Mouse (Mus musculus) liver, postnatal 0 days (tissue): ENCODE measurements around the gene Strip2. TPM values are rescaled to one million over a fixed set of nuclear protein-coding genes. Genes with fewer than 3 reads are reported as not detected.
A peak's percentile ranks its signal among the peaks of the same experiment; 100 is the strongest.

ENCODE experiments used
- ATAC-seq: fragments of 200-750 bp; cut with Nextera tagmentation; 2 replicates; pipeline ENCODE4 v1.8.0; 2017; ENCODE audit warnings: mild to moderate bottlenecking, moderate library complexity
- DNase-seq: peaks from one replicate; pipeline ENCODE4 v3.0.0-alpha.2; 2016
- H3K27ac ChIP-seq: fragments of 300-500 bp; sonication (generic); 2 replicates; pipeline ENCODE4 v1.5.1; 2014; ENCODE audit warnings: antibody characterized with exemption, moderate library complexity, mild to moderate bottlenecking, low read depth
- H3K27me3 ChIP-seq: fragments of 300-500 bp; sonication (generic); 2 replicates; pipeline ENCODE4 v1.6.1; 2014; ENCODE audit warnings: low read length, control low read depth, mixed read lengths; ENCODE audit not compliant: insufficient read depth
- H3K36me3 ChIP-seq: fragments of 300-500 bp; sonication (generic); replicated peaks from 2 replicates; pipeline ENCODE4 v1.6.1; 2014; ENCODE audit warnings: mild to moderate bottlenecking, control low read depth, low read length, moderate library complexity, mixed read lengths; ENCODE audit not compliant: insufficient read depth
- H3K4me1 ChIP-seq: fragments of 300-500 bp; sonication (generic); 2 replicates; pipeline ENCODE4 v1.6.1; 2014; ENCODE audit warnings: antibody characterized with exemption, mild to moderate bottlenecking, control low read depth; ENCODE audit not compliant: insufficient read depth
- H3K4me2 ChIP-seq: fragments of 300-500 bp; sonication (generic); 2 replicates; pipeline ENCODE4 v1.6.1; 2014; ENCODE audit warnings: low read depth, mild to moderate bottlenecking, low read length, moderate library complexity, mixed read lengths
- H3K4me3 ChIP-seq: fragments of 300-500 bp; sonication (generic); 2 replicates; pipeline ENCODE4 v1.5.1; 2014; ENCODE audit warnings: low read depth, low read length
- H3K9ac ChIP-seq: fragments of 300-500 bp; sonication (generic); replicated peaks from 2 replicates; pipeline ENCODE4 v1.6.1; 2014; ENCODE audit warnings: mild to moderate bottlenecking, moderate library complexity
- H3K9me3 ChIP-seq: fragments of 300-500 bp; sonication (generic); 2 replicates; pipeline ENCODE4 v1.6.1; 2016; ENCODE audit warnings: mild to moderate bottlenecking, control low read depth, low read length, mixed read lengths
- CTCF ChIP-seq: sonication (generic); IDR thresholded peaks from 2 replicates; pipeline ENCODE4 v1.5.1; 2016; ENCODE audit warnings: antibody characterized with exemption, low read depth
- EP300 ChIP-seq: IDR thresholded peaks from 2 replicates; pipeline ENCODE4 v1.6.1; 2016; ENCODE audit warnings: antibody characterized with exemption, low read depth, mild to moderate bottlenecking
- whole genome bisulfite sequencing: fragments of 180-500 bp; shearing (Covaris S2); extraction: QIAGEN DNeasy Blood & Tissue Kit; methylation state at CpG from one replicate; pipeline ENCODE4 v1.1.7; 2014; ENCODE audit not compliant: insufficient replicate concordance; 5-methylcytosine and 5-hydroxymethylcytosine counted together
- polyA plus RNA-seq: library from polyadenylated mRNA; unstranded; fragments of >200 nt; fragmentation: Nextera tagmentation; extraction: Ambion mirVana; gene quantifications from 2 replicates; pipeline ENCODE4 v1.2.1, GENCODE M21; 2015

Gene Strip2
- polyA plus RNA-seq, 1 experiment from 2014 or later = 0.23 TPM

GRCm38 (mm10) chr6:29917947-29918346 lies 1.1 kb downstream of the Strip2 start:
- Histone ChIP-seq H3K9me3 (no peaks in the 10 kb centered on the region), H3K9ac (no peak overlapping the region), H3K36me3 (no peaks in the 10 kb centered on the region), H3K4me1 (peaks cover 12% of the 10 kb centered on the region), H3K4me3 (peak overlapping the region; percentile 80), H3K4me2 (peak overlapping the region; percentile 100), H3K27ac (no peak overlapping the region), H3K27me3 (peaks cover 33% of the 10 kb centered on the region)
- ATAC-seq (no peak), DNase-seq (no peak)
- 48% methylated on average over 4 of the region's 4 CpGs for WGBS
- TF ChIP-seq CTCF (no peak), EP300 (no peak)

- Histone ChIP-seq H3K36me3 (no peaks in the 10 kb centered on the region), H3K9ac (no peak overlapping the region), H3K27ac (no peak overlapping the region), H3K27me3 (peaks cover 8% of the 10 kb centered on the region; the same call in 1 of the 2 replicates), H3K4me2 (no peak overlapping the region), H3K9me3 (no peaks in the 10 kb centered on the region), H3K4me1 (no peaks in the 10 kb centered on the region), H3K4me3 (no peak overlapping the region)
- ATAC-seq (peak; percentile 44), DNase-seq (no peak)
- 58% methylated on average over 4 of the region's 4 CpGs for WGBS
- TF ChIP-seq EP300 = peak; percentile 44; the same call in 1 of the 2 replicates
- no peak for TF ChIP-seq CTCF
Measured at GRCm38 (mm10) chr6:29923501-29923900, 6.7 kb downstream of the Strip2 start.

GRCm38 (mm10) chr6:29925594-29926219 lies 8.9 kb downstream of the Strip2 start:
- no peaks in the 10 kb centered on the region for H3K36me3 ChIP-seq
- no peak for ATAC-seq
- no peaks in the 10 kb centered on the region for H3K27me3 ChIP-seq
- DNase-seq = no peak
- TF ChIP-seq CTCF = no peak
- no peak for TF ChIP-seq EP300
- no peak overlapping the region for H3K4me2 ChIP-seq
- 53% methylated on average over 6 of the region's 6 CpGs for WGBS
- no peak overlapping the region for H3K27ac ChIP-seq
- no peaks in the 10 kb centered on the region for H3K4me1 ChIP-seq
- no peak overlapping the region for H3K4me3 ChIP-seq
- no peaks in the 10 kb centered on the region for H3K9me3 ChIP-seq
- no peak overlapping the region for H3K9ac ChIP-seq

GRCm38 (mm10) chr6:29930087-29930486 lies 13.3 kb downstream of the Strip2 start:
- Histone ChIP-seq H3K27me3 (no peaks in the 10 kb centered on the region), H3K27ac (no peak overlapping the region), H3K4me2 (no peak overlapping the region), H3K4me3 (no peak overlapping the region), H3K9ac (no peak overlapping the region), H3K4me1 (no peaks in the 10 kb centered on the region), H3K36me3 (no peaks in the 10 kb centered on the region), H3K9me3 (no peaks in the 10 kb centered on the region)
- ATAC-seq (no peak), DNase-seq (no peak)
- no peak for TF ChIP-seq EP300
- no peak for TF ChIP-seq CTCF

- DNase-seq = no peak
- no peaks in the 10 kb centered on the region for H3K36me3 ChIP-seq
- H3K9ac ChIP-seq = no peak overlapping the region
- WGBS = 70% methylated on average over 6 of the region's 6 CpGs
- H3K27me3 ChIP-seq = no peaks in the 10 kb centered on the region
- no peak for ATAC-seq
- H3K4me1 ChIP-seq = no peaks in the 10 kb centered on the region
- no peak overlapping the region for H3K4me2 ChIP-seq
- H3K9me3 ChIP-seq = no peaks in the 10 kb centered on the region
- no peak for TF ChIP-seq EP300
- TF ChIP-seq CTCF = no peak
- H3K27ac ChIP-seq = no peak overlapping the region
- H3K4me3 ChIP-seq = no peak overlapping the region
Measured at GRCm38 (mm10) chr6:29930665-29931064, 13.9 kb downstream of the Strip2 start.

- TF ChIP-seq CTCF (no peak), EP300 (no peak)
- Histone ChIP-seq H3K9me3 (no peaks in the 10 kb centered on the region), H3K36me3 (no peaks in the 10 kb centered on the region), H3K4me2 (no peak overlapping the region), H3K9ac (no peak overlapping the region), H3K27me3 (no peaks in the 10 kb centered on the region), H3K27ac (no peak overlapping the region), H3K4me1 (no peaks in the 10 kb centered on the region), H3K4me3 (no peak overlapping the region)
- no peak for DNase-seq
- WGBS = 80% methylated on average over 4 of the region's 4 CpGs
- ATAC-seq = no peak
Measured at GRCm38 (mm10) chr6:29931181-29931580, 14.4 kb downstream of the Strip2 start.

- no peak for DNase-seq
Measured at GRCm38 (mm10) chr6:29935741-29936140, 18.9 kb downstream of the Strip2 start.

More at GRCm38 (mm10) chr6:29935741-29936140, 18.9 kb downstream of the Strip2 start:
- H3K36me3 ChIP-seq = no peaks in the 10 kb centered on the region
- ATAC-seq = no peak
- H3K4me3 ChIP-seq = no peak overlapping the region
- H3K27ac ChIP-seq = no peak overlapping the region
- H3K9me3 ChIP-seq = no peaks in the 10 kb centered on the region
- H3K4me2 ChIP-seq = no peak overlapping the region
- H3K4me1 ChIP-seq = no peaks in the 10 kb centered on the region
- no peak for TF ChIP-seq CTCF
- TF ChIP-seq EP300 = no peak
- H3K27me3 ChIP-seq = no peaks in the 10 kb centered on the region
- H3K9ac ChIP-seq = no peak overlapping the region
- WGBS = 80% methylated on average over 1 of the region's 1 CpGs
